Mouse (Mus musculus) megakaryocyte, embryonic 14.5 days (primary cell): ENCODE measurements around the gene Asic2. TPM values are rescaled to one million over a fixed set of nuclear protein-coding genes. Genes with fewer than 3 reads are reported as not detected.

Experiments
- H3K27me3 ChIP-seq: replicated peaks from 2 replicates; pipeline ENCODE3; 2012; ENCODE audit warnings: inconsistent platforms
- H3K36me3 ChIP-seq: replicated peaks from 2 replicates; pipeline ENCODE3; 2012; ENCODE audit warnings: low read length, inconsistent platforms, mixed read lengths
- H3K4me1 ChIP-seq: 2 replicates; pipeline ENCODE4 v1.6.1; 2012; ENCODE audit warnings: inconsistent platforms
- H3K4me3 ChIP-seq: replicated peaks from 2 replicates; pipeline ENCODE3; 2012; ENCODE audit warnings: moderate library complexity, mild to moderate bottlenecking, inconsistent platforms
- H3K9me3 ChIP-seq: 2 replicates; pipeline ENCODE4 v1.6.1; 2012; ENCODE audit warnings: inconsistent platforms
- FLI1 ChIP-seq: IDR thresholded peaks from 2 replicates; pipeline ENCODE4 v1.6.1; 2012; ENCODE audit warnings: low read length, inconsistent platforms, mixed read lengths
- GATA1 ChIP-seq: IDR thresholded peaks from 3 replicates; pipeline ENCODE4 v1.6.1; 2012; ENCODE audit warnings: mixed read lengths, low read length, inconsistent platforms, borderline replicate concordance
- polyA plus RNA-seq: library from polyadenylated mRNA; stranded (reverse); fragments of >175 nt; gene quantifications from 2 replicates; pipeline ENCODE4 v1.2.3, GENCODE M21; 2012; ENCODE audit warnings: low replicate concordance; ENCODE audit not compliant: insufficient read depth

Asic2 gene
- polyA plus RNA-seq, 1 experiment, result 0.04 TPM

GRCm38 (mm10) chr11:81492351-81492750, 475.9 kb downstream of the Asic2 start:
- no peak for TF ChIP-seq FLI1
- no peak for TF ChIP-seq GATA1
- Histone ChIP-seq H3K36me3 (no peaks in the 10 kb centered on the region), H3K27me3 (no peaks in the 10 kb centered on the region), H3K4me1 (no peaks in the 10 kb centered on the region), H3K9me3 (no peaks in the 10 kb centered on the region), H3K4me3 (no peak overlapping the region)

GRCm38 (mm10) chr11:81489144-81489735, 479.0 kb downstream of the Asic2 start:
- Histone ChIP-seq H3K27me3 (no peaks in the 10 kb centered on the region), H3K36me3 (no peaks in the 10 kb centered on the region), H3K4me3 (no peak overlapping the region), H3K9me3 (no peaks in the 10 kb centered on the region), H3K4me1 (no peaks in the 10 kb centered on the region)
- no peak for TF ChIP-seq FLI1
- no peak for TF ChIP-seq GATA1

- Histone ChIP-seq H3K4me1 (no peaks in the 10 kb centered on the region), H3K36me3 (no peaks in the 10 kb centered on the region), H3K27me3 (no peaks in the 10 kb centered on the region), H3K4me3 (no peak overlapping the region), H3K9me3 (no peaks in the 10 kb centered on the region)
- no peak for TF ChIP-seq FLI1
- no peak for TF ChIP-seq GATA1
These were observed 479.6 kb downstream of the Asic2 start for GRCm38 (mm10) chr11:81488681-81489080.

- Histone ChIP-seq H3K4me1 (no peaks in the 10 kb centered on the region), H3K4me3 (no peak overlapping the region), H3K27me3 (no peaks in the 10 kb centered on the region), H3K36me3 (no peaks in the 10 kb centered on the region), H3K9me3 (no peaks in the 10 kb centered on the region)
- TF ChIP-seq GATA1 (no peak), FLI1 (no peak)
These were observed 481.9 kb downstream of the Asic2 start for GRCm38 (mm10) chr11:81486265-81486940.

GRCm38 (mm10) chr11:81481198-81481597, 487.1 kb downstream of the Asic2 start:
- no peak overlapping the region for H3K4me3 ChIP-seq
- no peaks in the 10 kb centered on the region for H3K36me3 ChIP-seq
- no peaks in the 10 kb centered on the region for H3K4me1 ChIP-seq
- TF ChIP-seq FLI1 (no peak), GATA1 (no peak)
- H3K9me3 ChIP-seq, result no peaks in the 10 kb centered on the region
- H3K27me3 ChIP-seq, result no peaks in the 10 kb centered on the region

- Histone ChIP-seq H3K4me3 (no peak overlapping the region), H3K27me3 (no peaks in the 10 kb centered on the region), H3K36me3 (no peaks in the 10 kb centered on the region), H3K9me3 (0 out of 2 replicates have a peak, but pooled peaks cover 3% of the 10 kb centered on the region), H3K4me1 (no peaks in the 10 kb centered on the region)
- TF ChIP-seq FLI1 (no peak), GATA1 (no peak)
These were observed 492.0 kb downstream of the Asic2 start for GRCm38 (mm10) chr11:81476231-81476630.

GRCm38 (mm10) chr11:81474121-81474520, 494.1 kb downstream of the Asic2 start:
- H3K36me3 ChIP-seq, result no peaks in the 10 kb centered on the region
- H3K27me3 ChIP-seq, result no peaks in the 10 kb centered on the region
- 0 out of 2 replicates have a peak, but pooled peaks cover 3% of the 10 kb centered on the region for H3K9me3 ChIP-seq
- H3K4me1 ChIP-seq, result no peaks in the 10 kb centered on the region
- H3K4me3 ChIP-seq, result no peak overlapping the region
- TF ChIP-seq FLI1, result no peak
- no peak for TF ChIP-seq GATA1

- no peaks in the 10 kb centered on the region for H3K4me1 ChIP-seq
- H3K27me3 ChIP-seq, result no peaks in the 10 kb centered on the region
- peaks cover 11% of the 10 kb centered on the region; the same call in 1 of the 2 replicates for H3K9me3 ChIP-seq
- no peaks in the 10 kb centered on the region for H3K36me3 ChIP-seq
- no peak for TF ChIP-seq GATA1
- no peak for TF ChIP-seq FLI1
- H3K4me3 ChIP-seq, result no peak overlapping the region
These were observed 506.1 kb downstream of the Asic2 start for GRCm38 (mm10) chr11:81462199-81462598.

- Histone ChIP-seq H3K9me3 (peaks cover 11% of the 10 kb centered on the region; the same call in 1 of the 2 replicates), H3K36me3 (no peaks in the 10 kb centered on the region), H3K4me3 (no peak overlapping the region), H3K27me3 (no peaks in the 10 kb centered on the region), H3K4me1 (no peaks in the 10 kb centered on the region)
- TF ChIP-seq GATA1 (no peak), FLI1 (no peak)
These were observed 506.5 kb downstream of the Asic2 start for GRCm38 (mm10) chr11:81461748-81462147.

GRCm38 (mm10) chr11:81454921-81455320, 513.3 kb downstream of the Asic2 start:
- TF ChIP-seq GATA1 (no peak), FLI1 (no peak)
- H3K9me3 ChIP-seq, result peaks cover 9% of the 10 kb centered on the region; the same call in 1 of the 2 replicates
- no peak overlapping the region for H3K4me3 ChIP-seq
- no peaks in the 10 kb centered on the region for H3K36me3 ChIP-seq
- H3K27me3 ChIP-seq, result no peaks in the 10 kb centered on the region
- no peaks in the 10 kb centered on the region for H3K4me1 ChIP-seq

- Histone ChIP-seq H3K4me3 (no peak overlapping the region), H3K4me1 (no peaks in the 10 kb centered on the region), H3K9me3 (peaks cover 9% of the 10 kb centered on the region; the same call in 1 of the 2 replicates), H3K27me3 (no peaks in the 10 kb centered on the region), H3K36me3 (no peaks in the 10 kb centered on the region)
- TF ChIP-seq GATA1, result no peak
- no peak for TF ChIP-seq FLI1
These were observed 514.1 kb downstream of the Asic2 start for GRCm38 (mm10) chr11:81454111-81454510.
